Mouse (Mus musculus): Measurements from ENCODE around the gene Flt1.

DNA sequence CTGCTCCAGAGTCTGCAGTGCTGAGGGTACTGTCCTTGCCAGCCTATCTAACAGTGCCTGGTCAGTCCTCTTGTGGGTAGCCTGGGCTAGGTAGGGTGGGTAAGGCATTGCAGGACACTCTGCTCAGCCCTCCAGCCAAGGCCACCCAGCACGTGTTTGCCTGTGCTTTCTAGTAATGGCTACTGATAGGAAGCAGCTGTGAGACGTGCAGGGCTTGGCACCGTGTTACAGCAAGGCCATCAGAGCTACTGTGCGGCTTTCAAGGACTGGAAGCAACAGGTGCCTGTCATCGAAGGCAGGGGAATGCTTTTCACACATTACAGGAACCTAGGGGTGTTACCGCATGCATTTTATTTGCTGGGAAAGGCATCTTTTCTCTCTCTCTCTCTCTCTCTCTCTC is 148.8 kb downstream of the Flt1 start:
- TF ChIP-seq CTCF (IDR thresholded peaks at IDR 0.05; ENCODE audit: low read depth) (no peak), EP300 (IDR thresholded peaks at IDR 0.05; ENCODE audit: low read depth) (no peak)

Data from liver, embryonic 14.5 days (tissue).